Mouse (Mus musculus): ENCODE data around the gene Cdk19.

GRCm38 (mm10) chr10:40373749-40374148 is 34.4 kb downstream of the Cdk19 start:
- no peak for TF ChIP-seq CTCF (IDR thresholded peaks at IDR 0.05; ENCODE audit: insufficient read depth, low read depth, low read length)
- no peak for TF ChIP-seq POLR2A (IDR thresholded peaks at IDR 0.05; ENCODE audit: insufficient read depth, low read depth, low read length)
